Mouse (Mus musculus) central nervous system, embryonic 14 days (tissue): ENCODE results near the gene Cisd2. TPM values are rescaled to one million over a fixed set of nuclear protein-coding genes. Genes with fewer than 3 reads are reported as not detected.

Experiments used
- polyA plus RNA-seq: library from polyadenylated mRNA; depleted of rRNA; stranded (reverse); fragments of >200 nt; gene quantifications from 2 replicates; pipeline ENCODE4 v1.2.3, GENCODE M21; 2012; rRNA removed

Cisd2 gene
- polyA plus RNA-seq, result 48.8 and 49.3 TPM in 2 replicates

GRCm38 (mm10) chr3:135423608-135424212 is at the start of gene Cisd2:
Gene Cisd2, minus strand, starts transcription at chr3:135423925.

GRCm38 (mm10) chr3:135437758-135438495 is 14.2 kb upstream of the Cisd2 start, which contains the start of gene Ube2d3:
Gene Ube2d3, plus strand, starts transcription at chr3:135438149.

Other genes with a start within 250 kb of the Cisd2 start
- 13.9 and 17.1 TPM in 2 replicates for gene Cenpe, start 211.4 kb downstream of the Cisd2 start, polyA plus RNA-seq
- gene Bdh2, start 142.7 kb downstream of the Cisd2 start, polyA plus RNA-seq, result 2.9 and 4.5 TPM in 2 replicates
- 1.2 TPM in 2 replicates for gene Slc9b2, start 116.2 kb downstream of the Cisd2 start, polyA plus RNA-seq
- gene Slc9b1, start 75.9 kb downstream of the Cisd2 start, polyA plus RNA-seq, result 0.06 and 0.14 TPM in 2 replicates
- 286 and 296 TPM in 2 replicates for gene Ube2d3, start 14.2 kb upstream of the Cisd2 start, polyA plus RNA-seq
- 2.7 and 3.3 TPM in 2 replicates for gene Manba, start 61.7 kb upstream of the Cisd2 start, polyA plus RNA-seq